Mouse (Mus musculus): ENCODE data around the gene Frmd5.

- no peak for TF ChIP-seq POLR2A (IDR thresholded peaks at IDR 0.05; ENCODE audit: control insufficient read depth, extremely low read depth, insufficient read depth, low read length, poor library complexity)
- TF ChIP-seq CTCF (IDR thresholded peaks at IDR 0.05; ENCODE audit: borderline replicate concordance, control insufficient read depth, extremely low read depth, insufficient read depth, low read length, poor library complexity): no peak
Observed at GRCm38 (mm10) chr2:121594660-121595291, 212.1 kb downstream of the Frmd5 start.

Measured in thymus, adult 2 months (tissue).